Mouse (Mus musculus) central nervous system, embryonic 14 days (tissue): Measurements from ENCODE around the gene Kif27. TPM values are rescaled to one million over a fixed set of nuclear protein-coding genes. Genes with fewer than 3 reads are reported as not detected.

ENCODE experiments used
- polyA plus RNA-seq: library from polyadenylated mRNA; depleted of rRNA; stranded (reverse); fragments of >200 nt; gene quantifications from 2 replicates; pipeline ENCODE4 v1.2.3, GENCODE M21; 2012; rRNA removed

The Kif27 gene
- 2.2 TPM in 2 replicates for polyA plus RNA-seq

GRCm38 (mm10) chr13:58358629-58359303 is at the start of gene Kif27:
TSS of gene Kif27 (minus strand) at chr13:58359122.

GRCm38 (mm10) chr13:58403243-58403642 is 44.3 kb upstream of the Kif27 start, which contains the start of gene Hnrnpk:
TSS of gene Hnrnpk (minus strand) at chr13:58403343.

DNA sequence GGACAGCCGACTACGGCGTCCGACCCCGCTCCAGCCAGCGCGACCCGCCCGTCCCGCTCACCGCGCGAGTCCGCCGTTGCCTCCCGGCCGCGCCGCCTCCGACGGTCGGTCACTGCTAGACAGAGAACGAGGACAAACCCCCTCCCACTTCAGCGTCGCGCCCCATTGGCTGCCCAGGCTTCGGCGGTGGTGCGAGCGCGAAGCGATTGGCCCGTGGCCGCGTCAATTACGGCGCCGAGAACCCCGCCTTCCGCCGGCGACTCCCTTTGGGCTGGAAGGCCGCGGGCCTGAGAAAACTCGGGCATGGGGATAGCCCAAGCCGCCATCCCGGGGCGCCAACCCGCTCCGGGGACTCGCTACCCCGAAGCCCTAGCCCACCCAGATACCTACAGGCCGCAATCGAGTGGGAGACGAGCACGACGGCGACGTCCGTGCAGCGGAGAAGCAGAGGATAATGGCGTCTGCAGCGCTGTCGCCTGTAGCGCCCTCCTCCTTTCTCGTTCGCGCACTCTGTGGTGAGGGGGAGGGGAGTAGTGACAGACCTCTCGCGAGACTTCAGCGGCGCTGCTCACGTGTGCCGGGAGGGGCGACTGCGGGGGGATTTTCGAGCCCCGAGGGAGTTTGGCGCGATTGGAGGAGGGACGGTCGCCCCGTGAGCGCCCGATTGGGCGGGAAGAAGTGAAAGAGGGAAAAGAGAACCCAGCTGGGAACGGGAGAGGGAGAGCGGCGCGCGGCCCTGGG is 43.3 kb upstream of the Kif27 start, which contains the start of gene Rmi1:
Gene Rmi1, plus strand, starts transcription at position 246 of the 741 bp plus-strand sequence.

DNA sequence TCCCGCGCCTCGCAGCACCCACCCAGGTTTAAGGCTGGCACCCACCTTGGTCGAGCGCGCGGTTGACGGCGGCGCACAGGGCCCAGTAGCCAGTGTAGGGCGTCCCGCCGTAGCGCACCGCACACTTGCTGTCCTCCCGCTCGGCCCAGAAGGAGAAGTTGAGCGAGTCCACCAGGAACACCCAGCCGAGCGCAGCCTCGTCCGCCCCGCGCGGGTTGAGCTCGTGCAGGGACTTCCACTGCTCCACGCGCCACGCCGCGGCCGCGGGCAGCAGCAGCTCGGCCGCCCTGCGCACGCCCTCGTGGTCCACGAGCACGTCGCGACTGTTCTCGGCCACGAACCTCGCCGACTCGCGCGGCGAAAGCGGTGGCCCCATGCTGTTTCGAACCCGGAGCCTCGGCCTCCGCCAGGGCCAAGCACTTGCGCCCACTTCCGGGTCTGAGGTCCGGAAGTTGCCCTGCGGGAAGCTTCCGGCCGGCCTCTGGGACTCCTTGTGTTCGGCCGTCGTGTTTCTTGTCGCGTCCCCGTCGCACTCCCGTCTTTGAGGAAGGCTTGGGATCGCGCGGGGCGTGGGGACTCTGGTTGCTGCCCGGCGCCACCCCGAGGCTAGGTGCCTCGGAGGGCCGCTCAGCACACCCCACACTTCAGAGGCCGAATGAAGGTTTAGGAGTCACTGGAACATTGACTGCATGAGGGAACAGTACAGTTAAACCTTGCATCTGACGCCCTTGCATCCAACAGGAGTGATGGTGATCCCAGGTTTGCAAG is 26.0 kb upstream of the Kif27 start, which contains the start of gene 2210016F16Rik:
Gene 2210016F16Rik, minus strand, starts transcription at position 447 of the 768 bp plus-strand sequence.

DNA sequence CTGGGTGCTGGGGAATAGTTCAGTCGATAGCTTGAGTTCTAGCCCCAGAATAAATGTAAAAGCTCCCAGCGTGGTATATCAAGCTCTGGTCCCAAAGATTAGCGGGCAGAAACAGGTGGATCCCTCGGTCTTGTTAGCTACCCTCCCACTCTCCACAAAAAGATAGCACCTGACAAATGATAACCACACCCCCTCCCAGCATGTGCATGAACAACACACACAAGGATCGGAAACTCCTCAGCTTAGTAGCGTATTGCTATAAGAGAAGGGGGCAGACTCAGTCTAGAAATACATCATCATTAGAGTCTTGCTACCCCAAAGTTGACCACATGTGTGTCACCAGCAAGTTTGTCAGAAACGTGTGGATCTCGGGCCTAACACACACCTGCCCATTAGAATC is 83.3 kb downstream of the Kif27 start, which contains the start of gene Gkap1:
Gene Gkap1, minus strand, starts transcription at position 101 of the 400 bp plus-strand sequence.

Other genes with a start within 250 kb of the Kif27 start
- 6.5 and 7.8 TPM in 2 replicates for gene Klhl3, start 245.5 kb downstream of the Kif27 start, polyA plus RNA-seq
- gene Hnrnpa0, start 230.6 kb downstream of the Kif27 start, polyA plus RNA-seq = 342 and 384 TPM in 2 replicates
- gene Idnk, start 201.5 kb downstream of the Kif27 start, polyA plus RNA-seq = 32.0 and 35.8 TPM in 2 replicates
- gene Ubqln1, start 143.5 kb downstream of the Kif27 start, polyA plus RNA-seq = 98.5 and 108 TPM in 2 replicates
- gene Gkap1, start 83.4 kb downstream of the Kif27 start, polyA plus RNA-seq = 32.9 and 37.1 TPM in 2 replicates
- gene 2210016F16Rik, start 26.1 kb upstream of the Kif27 start, polyA plus RNA-seq = 12.9 and 14.3 TPM in 2 replicates
- 14.0 and 14.5 TPM in 2 replicates for gene Rmi1, start 43.1 kb upstream of the Kif27 start, polyA plus RNA-seq
- gene Hnrnpk, start 44.2 kb upstream of the Kif27 start, polyA plus RNA-seq = 965 and 1,140 TPM in 2 replicates